Mouse (Mus musculus) brain, embryonic 14.5 days (tissue): ENCODE measurements around the gene Stk39.
A peak's percentile ranks its signal among the peaks of the same experiment; 100 is the strongest.

Experiments
- CTCF ChIP-seq: fragments of 200-500 bp; IDR thresholded peaks from 2 replicates; pipeline ENCODE4 v1.5.1; 2012; ENCODE audit warnings: inconsistent platforms, mild to moderate bottlenecking, moderate library complexity, borderline replicate concordance; ENCODE audit not compliant: insufficient read depth, insufficient read length; ENCODE audit errors: extremely low read depth
- POLR2A ChIP-seq: fragments of 200-500 bp; IDR thresholded peaks from 2 replicates; pipeline ENCODE4 v1.6.1; 2012; ENCODE audit warnings: mild to moderate bottlenecking, inconsistent platforms, borderline replicate concordance; ENCODE audit not compliant: poor library complexity, insufficient read depth, insufficient read length, severe bottlenecking; ENCODE audit errors: extremely low read depth

- TF ChIP-seq POLR2A (no peak), CTCF (peak; percentile 80)
Measured at GRCm38 (mm10) chr2:68350621-68351020, 121.4 kb downstream of the Stk39 start.
